Mouse (Mus musculus) embryo, embryonic 10.5 days (tissue): Measurements from ENCODE around the gene Sub1.

ENCODE experiments used
- DNase-seq: peaks from one replicate; pipeline ENCODE4 v3.0.0-alpha.2; 2015; ENCODE audit warnings: low spot score

The Sub1 gene

GRCm38 (mm10) chr15:12010602-12011044, 13.8 kb upstream of the Sub1 start:
- DNase-seq = no peak

GRCm38 (mm10) chr15:12009712-12010601, 13.2 kb upstream of the Sub1 start:
- no peak for DNase-seq

- no peak for DNase-seq
These were observed 12.1 kb upstream of the Sub1 start for GRCm38 (mm10) chr15:12008894-12009293.

GRCm38 (mm10) chr15:12007971-12008800, 11.4 kb upstream of the Sub1 start:
- no peak for DNase-seq

- DNase-seq = no peak
These were observed 10.6 kb upstream of the Sub1 start for GRCm38 (mm10) chr15:12007421-12007820.

- DNase-seq = no peak
These were observed 9.4 kb upstream of the Sub1 start for GRCm38 (mm10) chr15:12006169-12006568.

- peak; percentile 98 for DNase-seq
These were observed 975 bp downstream of the Sub1 start for GRCm38 (mm10) chr15:11995815-11996201.

- DNase-seq = peak; percentile 75
These were observed 1.6 kb downstream of the Sub1 start for GRCm38 (mm10) chr15:11994921-11995814.

GRCm38 (mm10) chr15:11994006-11994405, 2.8 kb downstream of the Sub1 start:
- no peak for DNase-seq

- no peak for DNase-seq
These were observed 5.2 kb downstream of the Sub1 start for GRCm38 (mm10) chr15:11991552-11992113.

- no peak for DNase-seq
These were observed 8.2 kb downstream of the Sub1 start for GRCm38 (mm10) chr15:11988580-11988979.

GRCm38 (mm10) chr15:11987892-11988291, 8.9 kb downstream of the Sub1 start:
- DNase-seq = no peak

- no peak for DNase-seq
These were observed 14.8 kb downstream of the Sub1 start for GRCm38 (mm10) chr15:11981985-11982384.

- DNase-seq = no peak
These were observed 15.3 kb downstream of the Sub1 start for GRCm38 (mm10) chr15:11981501-11981900.

GRCm38 (mm10) chr15:11978175-11978574, 18.6 kb downstream of the Sub1 start:
- DNase-seq = no peak

GRCm38 (mm10) chr15:11977071-11977470, 19.7 kb downstream of the Sub1 start:
- DNase-seq = no peak

GRCm38 (mm10) chr15:11975836-11976235, 20.9 kb downstream of the Sub1 start:
- DNase-seq = no peak

GRCm38 (mm10) chr15:11971854-11972420, 24.8 kb downstream of the Sub1 start:
- peak; percentile 89 for DNase-seq

- no peak for DNase-seq
These were observed 26.2 kb downstream of the Sub1 start for GRCm38 (mm10) chr15:11970621-11971020.

GRCm38 (mm10) chr15:11968851-11969250, 27.9 kb downstream of the Sub1 start:
- DNase-seq = no peak

- peak; percentile 74 for DNase-seq
These were observed 30.4 kb downstream of the Sub1 start for GRCm38 (mm10) chr15:11966367-11966766.
